Mouse (Mus musculus) heart, embryonic 14.5 days (tissue): ENCODE data around the gene Kndc1. TPM values are rescaled to one million over a fixed set of nuclear protein-coding genes. Genes with fewer than 3 reads are reported as not detected.

ENCODE experiments used
- ATAC-seq: fragments of 200-750 bp; cut with Nextera tagmentation; 2 replicates; pipeline ENCODE4 v1.8.0; 2017; ENCODE audit warnings: low read depth, moderate TSS enrichment; ENCODE audit not compliant: insufficient number of reproducible peaks, insufficient read depth, low FRiP score
- H3K27ac ChIP-seq, 2 experiments: fragments of 200-500 bp in 1 of 2; fragments of 300-500 bp in 1 of 2; sonication (generic) in 1 of 2; replicated peaks in 1 of 2; 2 replicates each; pipeline ENCODE4 v1.5.1; 2012 to 2014; ENCODE audit warnings: low read depth in 2 of 2, low read length in 2 of 2, control low read depth in 1 of 2, mild to moderate bottlenecking in 1 of 2, mixed read lengths in 1 of 2; ENCODE audit not compliant: control insufficient read depth in 1 of 2, insufficient read depth in 1 of 2
- H3K27me3 ChIP-seq: fragments of 300-500 bp; sonication (generic); 2 replicates; pipeline ENCODE4 v1.6.1; 2014; ENCODE audit warnings: mild to moderate bottlenecking, low read length, control low read depth; ENCODE audit not compliant: control insufficient read depth, insufficient read depth
- H3K36me3 ChIP-seq: fragments of 300-500 bp; sonication (generic); 2 replicates; pipeline ENCODE4 v1.6.1; 2014; ENCODE audit warnings: mild to moderate bottlenecking, control low read depth, low read length, mixed read lengths; ENCODE audit not compliant: control insufficient read depth, insufficient read depth
- H3K4me1 ChIP-seq, 2 experiments: fragments of 200-500 bp in 1 of 2; fragments of 300-500 bp in 1 of 2; sonication (generic) in 1 of 2; 2 replicates each; pipeline ENCODE4 v1.6.1; 2012 to 2014; ENCODE audit warnings: low read length in 2 of 2, control low read depth in 1 of 2, mixed read lengths in 1 of 2; ENCODE audit not compliant: control insufficient read depth in 2 of 2, insufficient read depth in 2 of 2
- H3K4me2 ChIP-seq: fragments of 300-500 bp; sonication (generic); 2 replicates; pipeline ENCODE4 v1.6.1; 2014; ENCODE audit warnings: mild to moderate bottlenecking, low read length
- H3K4me3 ChIP-seq, 2 experiments: fragments of 200-500 bp in 1 of 2; fragments of 300-500 bp in 1 of 2; sonication (generic) in 1 of 2; 2 replicates each; pipeline ENCODE4 v1.5.1; 2012 to 2014; ENCODE audit warnings: low read length in 2 of 2, mild to moderate bottlenecking in 2 of 2, control low read depth in 1 of 2, low read depth in 1 of 2, moderate library complexity in 1 of 2; ENCODE audit not compliant: control insufficient read depth in 1 of 2, insufficient read depth in 1 of 2
- H3K9ac ChIP-seq: fragments of 300-500 bp; sonication (generic); 2 replicates; pipeline ENCODE4 v1.6.1; 2014; ENCODE audit warnings: mild to moderate bottlenecking, low read length
- H3K9me3 ChIP-seq: fragments of 300-500 bp; sonication (generic); 2 replicates; pipeline ENCODE4 v1.6.1; 2016; ENCODE audit warnings: low read length, control low read depth; ENCODE audit not compliant: control insufficient read depth
- WGBS: fragments of 180-500 bp; shearing (Covaris S2); extraction: QIAGEN DNeasy Blood & Tissue Kit; methylation state at CpG from one replicate; pipeline ENCODE4 v1.1.7; 2014; 5-methylcytosine and 5-hydroxymethylcytosine counted together
- polyA plus RNA-seq: library from polyadenylated mRNA; unstranded; fragments of >200 nt; fragmentation: Nextera tagmentation; extraction: Ambion mirVana; gene quantifications from 2 replicates; pipeline ENCODE4 v1.2.1, GENCODE M21; 2014

Kndc1 gene
- polyA plus RNA-seq, 1 experiment from 2014 or later, result 0.16 TPM

DNA sequence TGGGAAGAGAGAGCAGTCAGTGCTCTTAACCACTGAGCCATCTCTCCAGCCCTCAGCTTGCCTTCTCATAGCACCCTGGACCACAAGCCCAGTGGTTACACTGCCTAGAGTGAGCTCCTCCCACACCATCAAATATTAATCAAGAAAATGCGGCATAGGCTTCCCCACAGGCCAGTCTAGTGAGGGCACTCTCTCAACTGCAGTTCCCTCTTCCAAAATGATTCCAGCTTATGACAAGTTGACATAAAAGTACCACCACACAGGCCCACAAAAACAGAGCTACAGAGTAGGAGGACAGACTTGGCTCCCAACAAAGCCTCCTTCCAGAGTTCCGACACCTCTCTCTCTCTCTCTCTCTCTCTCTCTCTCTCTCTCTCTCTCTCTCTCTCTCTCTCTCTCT is 31.4 kb upstream of the Kndc1 start:
- Histone ChIP-seq H3K4me1 (no peaks in the 10 kb centered on the region), H3K36me3 (no peaks in the 10 kb centered on the region), H3K9ac (no peak overlapping the region), H3K4me2 (no peak overlapping the region), H3K4me3 (no peak overlapping the region), H3K27me3 (no peaks in the 10 kb centered on the region), H3K27ac (no peak overlapping the region), H3K9me3 (no peaks in the 10 kb centered on the region)
- no peak for ATAC-seq
- WGBS, result 68% methylated on average over 2 of the region's 2 CpGs

DNA sequence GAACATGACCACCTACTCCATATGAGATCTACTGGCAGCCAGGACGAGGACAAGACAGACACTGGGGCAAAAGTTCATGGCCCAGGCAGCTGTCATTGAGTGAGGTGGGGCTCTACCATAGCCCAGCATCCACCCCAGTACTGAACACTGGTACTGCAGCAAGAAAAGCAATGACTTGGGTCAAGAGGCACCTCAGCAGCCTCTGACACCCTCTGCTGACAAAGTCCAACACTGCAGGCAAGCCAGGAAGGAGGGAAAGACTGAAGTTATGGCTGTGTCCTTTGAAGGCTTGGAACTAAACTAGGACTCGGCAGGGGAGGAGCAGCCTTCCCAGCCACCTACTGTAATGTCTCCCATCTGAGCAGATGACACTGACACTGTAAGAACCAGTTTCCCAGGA is 30.2 kb upstream of the Kndc1 start:
- 22% methylated on average over 2 of the region's 2 CpGs for WGBS
- Histone ChIP-seq H3K4me3 (no peak overlapping the region), H3K9me3 (no peaks in the 10 kb centered on the region), H3K4me2 (no peak overlapping the region), H3K9ac (no peak overlapping the region), H3K27ac (no peak overlapping the region), H3K27me3 (no peaks in the 10 kb centered on the region), H3K36me3 (no peaks in the 10 kb centered on the region), H3K4me1 (no peaks in the 10 kb centered on the region)
- ATAC-seq, result no peak

DNA sequence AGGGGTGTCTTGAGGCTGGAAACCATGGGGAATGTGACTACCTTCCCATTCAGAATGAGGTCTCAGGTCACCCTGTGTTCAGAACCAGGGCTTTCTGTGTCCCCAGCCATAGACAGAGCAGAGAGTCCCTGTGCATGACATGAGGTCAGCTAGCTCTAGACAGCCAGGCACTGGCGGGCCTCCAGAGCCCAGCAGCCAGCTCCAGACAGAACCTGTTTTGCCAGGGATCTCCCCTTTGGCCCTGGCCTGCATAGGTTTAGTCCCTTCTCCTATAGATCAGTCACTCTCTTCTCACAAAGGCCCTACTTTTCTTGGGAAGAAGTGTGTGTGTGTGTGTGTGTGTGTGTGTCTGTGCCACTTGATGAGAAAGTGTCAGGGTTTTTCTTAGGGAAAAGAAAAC is 29.6 kb upstream of the Kndc1 start:
- no peak for ATAC-seq
- no peak overlapping the region for H3K4me2 ChIP-seq
- WGBS, result 67% methylated on average over 1 of the region's 1 CpGs
- no peaks in the 10 kb centered on the region for H3K36me3 ChIP-seq
- H3K4me3 ChIP-seq, result no peak overlapping the region
- H3K9ac ChIP-seq, result no peak overlapping the region
- no peak overlapping the region for H3K27ac ChIP-seq
- no peaks in the 10 kb centered on the region for H3K4me1 ChIP-seq
- no peaks in the 10 kb centered on the region for H3K27me3 ChIP-seq
- H3K9me3 ChIP-seq, result no peaks in the 10 kb centered on the region

DNA sequence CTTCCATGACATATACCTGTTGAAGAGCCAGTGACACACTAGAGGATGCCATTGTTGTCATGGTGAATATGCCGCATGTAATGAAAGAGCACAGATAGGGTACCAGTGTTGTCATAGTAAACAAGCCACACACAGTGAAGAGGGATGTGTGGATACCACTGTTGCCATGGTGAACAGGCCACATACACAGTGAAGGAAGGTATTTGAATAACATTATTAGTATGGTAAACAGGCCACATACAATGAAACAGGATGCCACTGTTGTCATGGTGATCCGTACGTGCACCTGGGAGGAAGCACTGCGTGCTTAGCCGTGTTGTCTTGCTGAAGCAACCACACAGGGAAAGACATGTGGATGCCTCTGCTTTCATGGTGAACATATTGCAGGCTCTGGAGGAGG is 23.5 kb upstream of the Kndc1 start:
- Histone ChIP-seq H3K4me2 (no peak overlapping the region), H3K9ac (no peak overlapping the region), H3K36me3 (no peaks in the 10 kb centered on the region), H3K4me1 (no peaks in the 10 kb centered on the region), H3K4me3 (no peak overlapping the region), H3K9me3 (no peaks in the 10 kb centered on the region), H3K27me3 (no peaks in the 10 kb centered on the region), H3K27ac (no peak overlapping the region)
- 93% methylated on average over 5 of the region's 5 CpGs for WGBS
- no peak for ATAC-seq

DNA sequence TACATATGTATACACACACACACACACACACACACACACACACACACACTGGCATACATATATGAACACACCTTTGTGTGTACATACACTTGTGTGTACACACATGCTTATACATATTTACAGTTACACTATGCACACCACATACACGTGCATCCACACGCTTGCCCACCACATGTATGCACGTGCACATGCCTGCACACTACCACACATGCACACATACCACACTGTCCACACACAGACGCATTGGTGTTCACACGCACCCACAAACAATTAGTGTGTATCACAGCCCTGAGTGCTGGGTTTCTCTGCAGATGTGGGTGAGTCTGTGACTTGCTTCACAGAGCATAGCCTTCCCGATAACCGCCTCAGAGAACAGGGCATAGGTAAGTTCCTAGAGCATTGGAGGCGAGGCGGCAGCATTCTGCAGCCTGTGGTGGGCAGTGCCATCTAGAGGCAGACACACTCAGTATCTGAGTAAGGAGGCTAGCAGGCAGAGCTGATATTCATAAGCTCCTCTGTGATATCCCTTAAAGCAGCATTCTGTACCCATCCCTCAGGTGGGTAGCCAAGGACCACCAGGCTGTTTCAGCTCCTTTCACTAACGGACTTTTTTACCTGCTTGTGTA is 17.2 kb upstream of the Kndc1 start:
- no peak for ATAC-seq
- WGBS, result 61% methylated on average over 10 of the region's 10 CpGs
- H3K9me3 ChIP-seq, result no peaks in the 10 kb centered on the region

DNA sequence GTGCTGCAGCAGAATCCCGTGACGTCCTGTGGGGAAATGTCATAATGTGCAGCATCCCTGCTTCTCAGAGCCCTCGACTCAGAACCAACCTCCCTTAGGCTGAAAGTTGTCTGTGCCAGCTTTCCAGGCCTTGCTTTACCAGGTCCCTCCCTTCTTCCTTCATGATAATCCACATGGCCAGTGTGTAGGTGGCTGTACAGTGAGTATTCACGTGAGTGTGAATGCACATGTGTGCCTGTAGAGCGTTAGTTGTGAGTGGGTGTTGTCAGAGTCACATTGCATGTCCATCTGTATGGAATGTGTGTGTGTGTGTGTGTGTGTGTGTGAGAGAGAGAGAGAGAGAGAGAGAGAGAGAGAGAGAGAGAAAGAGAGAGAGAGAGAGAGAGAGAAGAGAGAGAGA is 16.4 kb upstream of the Kndc1 start:
- Histone ChIP-seq H3K4me2 (no peak overlapping the region), H3K4me1 (no peaks in the 10 kb centered on the region), H3K27ac (no peak overlapping the region), H3K9ac (no peak overlapping the region), H3K4me3 (no peak overlapping the region), H3K27me3 (no peaks in the 10 kb centered on the region), H3K36me3 (no peaks in the 10 kb centered on the region), H3K9me3 (no peaks in the 10 kb centered on the region)
- ATAC-seq, result no peak
- WGBS, result 72% methylated on average over 5 of the region's 5 CpGs

More for the DNA sequence above, 17.2 kb upstream of the Kndc1 start:
- Histone ChIP-seq H3K4me3 (no peak overlapping the region), H3K9ac (no peak overlapping the region), H3K4me1 (no peaks in the 10 kb centered on the region), H3K27me3 (no peaks in the 10 kb centered on the region), H3K4me2 (no peak overlapping the region), H3K36me3 (no peaks in the 10 kb centered on the region), H3K27ac (no peak overlapping the region)

DNA sequence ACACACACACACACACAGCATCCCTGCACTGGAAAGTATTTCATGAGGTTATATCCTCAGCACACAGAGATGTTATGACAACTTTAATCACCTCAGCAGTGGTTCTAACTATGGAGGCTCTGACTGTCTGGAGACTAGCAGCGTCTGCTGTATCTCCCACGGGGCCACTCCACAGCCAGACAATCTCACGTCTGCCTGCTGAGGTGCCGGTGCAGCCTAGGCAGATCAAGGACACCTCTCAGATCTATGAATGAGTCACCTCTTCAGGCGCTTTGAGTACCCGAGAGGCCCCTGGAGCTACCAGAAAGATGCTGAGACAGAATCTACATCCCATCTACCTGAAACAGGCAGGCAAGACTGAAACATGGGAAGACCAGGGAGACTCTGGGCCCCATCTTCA is 15.9 kb upstream of the Kndc1 start:
- Histone ChIP-seq H3K9me3 (no peaks in the 10 kb centered on the region), H3K27me3 (no peaks in the 10 kb centered on the region), H3K4me2 (no peak overlapping the region), H3K4me3 (no peak overlapping the region), H3K9ac (no peak overlapping the region), H3K27ac (no peak overlapping the region), H3K36me3 (no peaks in the 10 kb centered on the region), H3K4me1 (no peaks in the 10 kb centered on the region)
- no peak for ATAC-seq
- WGBS, result 20% methylated on average over 6 of the region's 6 CpGs

DNA sequence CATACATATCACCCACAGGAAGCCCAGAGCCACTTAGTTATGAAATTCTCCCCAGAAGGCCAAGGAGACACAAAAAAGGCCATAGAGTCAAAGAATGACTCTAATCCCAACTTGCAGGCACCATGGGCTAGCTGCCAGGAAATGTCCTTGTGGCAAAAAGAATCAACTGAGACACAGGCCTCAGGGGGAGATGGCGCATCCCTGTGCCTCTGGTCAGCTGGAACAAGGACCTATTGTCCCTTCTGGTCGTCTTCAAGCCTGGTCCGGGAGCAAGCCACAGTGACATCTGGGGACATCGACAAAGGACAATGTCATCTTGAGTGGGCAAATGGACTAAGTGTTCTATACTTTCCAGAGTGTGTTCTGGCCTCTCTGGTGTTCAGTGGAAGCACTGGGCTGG is 11.0 kb upstream of the Kndc1 start:
- no peaks in the 10 kb centered on the region for H3K27me3 ChIP-seq

More for the DNA sequence above, 11.0 kb upstream of the Kndc1 start:
- Histone ChIP-seq H3K36me3 (no peaks in the 10 kb centered on the region), H3K4me1 (no peaks in the 10 kb centered on the region), H3K9me3 (no peaks in the 10 kb centered on the region), H3K27ac (no peak overlapping the region), H3K4me3 (no peak overlapping the region), H3K9ac (no peak overlapping the region), H3K4me2 (no peak overlapping the region)
- WGBS, result 85% methylated on average over 4 of the region's 4 CpGs
- no peak for ATAC-seq
